Mouse (Mus musculus) liver, embryonic 12.5 days (tissue): ENCODE measurements at regions not wholly inside any gene's neighbourhood (a gene's known extent, or its start where the extent isn't known, plus 50 kb on each side); places are given as distances from the start of the nearest gene placed in this dataset.

Source experiments
- ATAC-seq: fragments of 200-750 bp; cut with Nextera tagmentation; 2 replicates; pipeline ENCODE4 v1.8.0; 2017; ENCODE audit warnings: moderate number of reproducible peaks, mild to moderate bottlenecking, moderate library complexity
- H3K27ac ChIP-seq: fragments of 300-500 bp; sonication (generic); 2 replicates; pipeline ENCODE4 v1.5.1; 2016; ENCODE audit warnings: mild to moderate bottlenecking
- H3K27me3 ChIP-seq: fragments of 300-500 bp; sonication (generic); replicated peaks from 2 replicates; pipeline ENCODE4 v1.6.1; 2016; ENCODE audit warnings: mild to moderate bottlenecking, moderate library complexity
- H3K36me3 ChIP-seq: fragments of 300-500 bp; sonication (generic); 2 replicates; pipeline ENCODE4 v1.6.1; 2016; ENCODE audit warnings: mild to moderate bottlenecking, moderate library complexity
- H3K4me1 ChIP-seq: fragments of 300-500 bp; sonication (generic); 2 replicates; pipeline ENCODE4 v1.6.1; 2016
- H3K4me2 ChIP-seq: fragments of 300-500 bp; sonication (generic); 2 replicates; pipeline ENCODE4 v1.6.1; 2016; ENCODE audit warnings: mild to moderate bottlenecking, moderate library complexity
- H3K4me3 ChIP-seq: fragments of 300-500 bp; sonication (generic); 2 replicates; pipeline ENCODE4 v1.5.1; 2016; ENCODE audit warnings: mild to moderate bottlenecking, moderate library complexity
- H3K9ac ChIP-seq: fragments of 300-500 bp; sonication (generic); 2 replicates; pipeline ENCODE4 v1.6.1; 2016; ENCODE audit warnings: mild to moderate bottlenecking, moderate library complexity
- H3K9me3 ChIP-seq: fragments of 300-500 bp; sonication (generic); replicated peaks from 2 replicates; pipeline ENCODE4 v1.6.1; 2016; ENCODE audit warnings: mild to moderate bottlenecking, moderate library complexity
- WGBS: fragments of 180-500 bp; shearing (Covaris S2); methylation state at CpG from one replicate; pipeline ENCODE4 v1.1.7; 2016; ENCODE audit not compliant: insufficient replicate concordance; 5-methylcytosine and 5-hydroxymethylcytosine counted together

GRCm38 (mm10) chr11:86881710-86882109 is 74.2 kb upstream of the Dhx40 start:
- Histone ChIP-seq H3K27ac (no peak overlapping the region), H3K27me3 (no peaks in the 10 kb centered on the region), H3K9ac (no peak overlapping the region), H3K4me2 (no peak overlapping the region), H3K4me3 (no peak overlapping the region), H3K9me3 (no peaks in the 10 kb centered on the region), H3K36me3 (no peaks in the 10 kb centered on the region), H3K4me1 (peaks cover 3% of the 10 kb centered on the region; the same call in 1 of the 2 replicates)
- no peak for ATAC-seq

GRCm38 (mm10) chr11:86879356-86879905 is 71.9 kb upstream of the Dhx40 start:
- Histone ChIP-seq H3K9ac (no peak overlapping the region), H3K9me3 (no peaks in the 10 kb centered on the region), H3K27me3 (no peaks in the 10 kb centered on the region), H3K27ac (no peak overlapping the region), H3K36me3 (no peaks in the 10 kb centered on the region), H3K4me2 (no peak overlapping the region), H3K4me3 (no peak overlapping the region), H3K4me1 (peaks cover 6% of the 10 kb centered on the region; the same call in 1 of the 2 replicates)
- ATAC-seq: no peak
- WGBS: 59% methylated on average over 6 of the region's 6 CpGs

DNA sequence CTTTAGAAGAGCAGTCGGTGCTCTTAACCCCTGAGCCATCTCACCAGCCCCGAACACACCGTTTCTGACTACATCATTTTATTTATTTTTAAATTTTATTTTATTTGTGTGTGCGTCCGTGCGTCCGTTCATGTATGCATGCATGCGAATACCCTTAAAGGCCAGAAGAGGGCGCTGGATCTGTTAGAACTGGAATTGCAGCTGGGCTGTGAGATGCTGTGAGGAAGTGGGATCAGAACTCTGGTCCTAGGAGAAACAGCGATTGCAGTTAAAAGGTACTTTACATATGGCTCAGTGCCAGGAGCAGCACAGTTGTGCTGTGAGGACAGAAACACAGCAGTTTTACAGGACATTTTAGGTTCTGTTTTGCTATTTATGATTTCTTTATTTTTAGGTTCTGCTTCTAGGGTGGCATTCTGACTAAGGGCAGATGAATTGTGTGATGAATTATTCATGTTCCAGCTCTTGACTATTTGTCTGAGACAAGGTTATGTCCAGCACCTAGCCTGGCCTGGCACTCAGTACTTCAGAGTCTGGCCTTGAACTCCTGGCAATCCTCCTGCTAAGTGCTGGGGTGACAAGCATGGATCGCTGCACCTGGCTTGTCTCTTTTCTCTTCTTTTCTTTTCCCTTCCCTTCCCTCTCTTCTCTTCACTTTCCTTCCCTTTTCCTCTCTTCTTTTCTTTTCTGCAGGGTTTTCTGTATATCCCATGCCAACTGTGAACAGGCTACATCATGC is 71.0 kb upstream of the Dhx40 start:
- ATAC-seq: no peak
- Histone ChIP-seq H3K4me2 (no peak overlapping the region), H3K27ac (no peak overlapping the region), H3K9me3 (no peaks in the 10 kb centered on the region), H3K9ac (no peak overlapping the region), H3K4me3 (no peak overlapping the region), H3K4me1 (peaks cover 6% of the 10 kb centered on the region), H3K27me3 (no peaks in the 10 kb centered on the region), H3K36me3 (no peaks in the 10 kb centered on the region)
- WGBS: 75% methylated on average over 11 of the region's 11 CpGs

DNA sequence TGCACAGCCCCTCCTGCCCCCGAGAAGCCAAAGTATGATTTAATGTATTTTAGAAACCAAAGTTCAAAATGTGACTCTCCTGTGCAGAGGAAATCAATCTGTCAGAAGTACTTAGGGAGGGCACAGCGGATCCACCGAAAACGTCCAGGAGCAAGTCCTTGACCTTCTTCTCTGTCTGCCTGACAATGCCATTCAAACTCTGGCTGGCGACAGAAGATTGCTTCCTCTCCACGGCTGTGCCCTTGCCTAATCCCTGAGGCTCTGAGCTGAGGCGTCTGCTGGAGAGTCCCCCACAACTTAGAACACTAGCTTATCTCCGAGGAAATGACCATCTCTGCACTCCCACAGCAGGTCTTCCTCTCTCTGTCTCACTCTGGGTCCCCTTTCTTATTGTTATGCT is 69.0 kb upstream of the Dhx40 start:
- no peak for ATAC-seq
- Histone ChIP-seq H3K27me3 (no peaks in the 10 kb centered on the region), H3K9ac (no peak overlapping the region), H3K36me3 (no peaks in the 10 kb centered on the region), H3K4me1 (peaks cover 26% of the 10 kb centered on the region), H3K27ac (no peak overlapping the region), H3K4me3 (no peak overlapping the region), H3K4me2 (no peak overlapping the region), H3K9me3 (no peaks in the 10 kb centered on the region)
- 27% methylated on average over 8 of the region's 8 CpGs for WGBS

DNA sequence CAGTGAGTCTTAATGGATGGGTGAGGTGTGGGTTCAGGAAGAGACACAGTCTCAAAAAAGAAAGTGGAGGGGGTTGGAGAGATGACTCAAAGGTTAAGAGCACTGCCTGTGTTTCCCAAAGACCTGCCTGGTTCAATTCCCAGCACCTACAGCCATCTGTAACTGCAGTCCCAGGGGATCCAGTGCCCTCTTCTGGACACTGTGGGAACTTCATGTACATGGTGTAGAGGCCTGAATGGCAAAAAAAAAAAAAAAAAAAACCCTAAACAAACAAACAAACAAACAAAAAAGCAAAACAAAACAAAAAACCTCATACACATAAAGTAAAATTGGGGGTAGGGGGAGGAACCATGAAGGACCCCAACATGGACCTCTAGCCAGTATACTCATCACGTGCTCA is 68.2 kb upstream of the Dhx40 start:
- WGBS: 67% methylated on average over 1 of the region's 1 CpGs
- H3K27ac ChIP-seq: no peak overlapping the region
- no peak for ATAC-seq
- H3K4me1 ChIP-seq: peaks cover 31% of the 10 kb centered on the region
- no peaks in the 10 kb centered on the region for H3K9me3 ChIP-seq
- no peak overlapping the region for H3K4me2 ChIP-seq
- no peaks in the 10 kb centered on the region for H3K36me3 ChIP-seq
- H3K27me3 ChIP-seq: no peaks in the 10 kb centered on the region
- no peak overlapping the region for H3K4me3 ChIP-seq
- H3K9ac ChIP-seq: no peak overlapping the region

DNA sequence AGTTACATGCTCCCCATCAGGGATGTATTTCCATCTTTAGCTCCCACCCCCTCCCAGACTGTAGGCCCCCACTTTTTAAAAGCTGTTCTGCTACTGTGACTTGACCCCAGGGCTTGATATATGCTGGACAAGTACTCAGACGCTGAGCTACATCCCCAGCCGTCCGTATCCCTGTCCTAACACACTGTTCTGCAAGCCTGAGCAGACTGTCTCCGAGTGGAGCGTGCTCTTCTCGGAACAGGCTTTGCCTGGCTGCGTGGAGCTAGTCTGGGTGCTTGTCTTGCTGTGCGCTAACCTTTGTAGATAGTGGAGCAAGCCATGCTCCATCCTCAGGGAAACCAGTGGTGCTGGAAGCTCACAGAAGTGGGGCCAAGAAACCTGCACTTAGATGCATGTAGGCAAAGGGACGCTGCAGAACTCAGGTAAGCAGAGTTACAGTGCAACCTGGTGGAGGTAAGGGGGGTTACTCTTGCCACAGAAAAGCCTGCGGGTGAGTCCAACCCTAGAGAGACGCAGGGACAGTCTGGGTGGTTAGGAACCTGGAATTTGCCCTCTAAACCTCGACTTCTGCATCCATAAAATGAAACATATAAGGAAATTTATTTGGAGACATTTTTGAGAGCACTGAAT is 67.2 kb upstream of the Dhx40 start:
- Histone ChIP-seq H3K9ac (no peak overlapping the region), H3K9me3 (no peaks in the 10 kb centered on the region), H3K4me1 (peaks cover 31% of the 10 kb centered on the region), H3K27ac (no peak overlapping the region), H3K4me3 (no peak overlapping the region), H3K36me3 (no peaks in the 10 kb centered on the region), H3K4me2 (no peak overlapping the region), H3K27me3 (no peaks in the 10 kb centered on the region)
- ATAC-seq: no peak
- 66% methylated on average over 12 of the region's 12 CpGs for WGBS

- no peaks in the 10 kb centered on the region for H3K9me3 ChIP-seq
- no peak overlapping the region for H3K9ac ChIP-seq
- H3K4me1 ChIP-seq: peaks cover 31% of the 10 kb centered on the region
- H3K4me3 ChIP-seq: no peak overlapping the region
- no peak overlapping the region for H3K4me2 ChIP-seq
- no peak overlapping the region for H3K27ac ChIP-seq
- ATAC-seq: no peak
- WGBS: 69% methylated on average over 1 of the region's 1 CpGs
- H3K36me3 ChIP-seq: no peaks in the 10 kb centered on the region
- no peaks in the 10 kb centered on the region for H3K27me3 ChIP-seq
These were observed 65.8 kb upstream of the Dhx40 start for GRCm38 (mm10) chr11:86873406-86873700.

DNA sequence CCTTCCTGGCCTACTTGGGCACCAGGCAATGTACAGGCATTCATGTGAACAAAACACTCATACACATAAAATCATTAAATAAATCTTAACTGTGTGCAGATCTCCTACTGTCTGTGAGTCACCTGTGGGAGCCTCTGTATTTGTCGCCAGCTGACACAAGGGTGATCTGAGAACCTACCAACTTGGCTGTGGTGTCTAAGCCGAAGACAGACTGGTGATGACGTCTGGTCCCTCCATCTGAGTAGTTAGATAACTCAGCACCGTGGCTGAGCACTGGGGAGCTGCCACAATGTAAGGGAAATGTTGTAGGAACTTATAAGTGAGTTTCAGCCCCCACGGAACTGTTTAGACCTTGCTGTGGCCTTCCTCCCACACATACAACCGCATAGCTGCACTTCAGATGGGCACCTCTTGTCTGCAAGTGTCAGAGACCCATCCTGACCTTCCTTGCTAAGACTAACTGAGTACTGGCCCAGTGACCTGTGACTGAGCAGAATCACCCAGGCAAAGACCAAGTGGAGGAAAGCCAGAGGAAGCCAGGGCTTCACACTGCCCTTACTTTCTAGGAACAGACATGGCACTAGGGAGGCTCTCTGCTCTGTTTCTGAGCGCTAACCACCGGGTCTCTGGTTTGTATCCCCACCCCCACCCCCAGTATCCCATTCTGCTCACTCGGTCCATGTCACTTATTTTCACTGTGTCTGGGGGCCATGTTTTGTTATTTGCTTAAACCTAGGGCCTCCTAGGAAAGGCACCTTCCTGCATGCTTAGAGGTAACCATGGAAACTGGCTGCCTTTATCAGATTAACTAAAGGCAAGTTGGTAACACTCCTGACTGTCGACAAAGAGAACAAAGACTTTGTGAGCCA is 65.2 kb upstream of the Dhx40 start:
- WGBS: 38% methylated on average over 10 of the region's 10 CpGs
- no peak overlapping the region; the same call in 1 of the 2 replicates for H3K27ac ChIP-seq
- no peak for ATAC-seq

GRCm38 (mm10) chr11:86871782-86872181 is 64.2 kb upstream of the Dhx40 start:
- H3K27me3 ChIP-seq: no peaks in the 10 kb centered on the region
- 7% methylated on average over 4 of the region's 4 CpGs for WGBS
- no peaks in the 10 kb centered on the region for H3K9me3 ChIP-seq
- no peak overlapping the region for H3K4me3 ChIP-seq
- no peak overlapping the region for H3K9ac ChIP-seq
- no peak overlapping the region for H3K4me2 ChIP-seq
- ATAC-seq: no peak
- peaks cover 29% of the 10 kb centered on the region for H3K4me1 ChIP-seq
- H3K27ac ChIP-seq: 0 out of 2 replicates have a peak overlapping the region, but pooled peaks have one; percentile 37
- no peaks in the 10 kb centered on the region for H3K36me3 ChIP-seq

More for the DNA sequence above, 65.2 kb upstream of the Dhx40 start:
- no peaks in the 10 kb centered on the region for H3K27me3 ChIP-seq
- no peaks in the 10 kb centered on the region for H3K36me3 ChIP-seq
- H3K4me3 ChIP-seq: no peak overlapping the region
- no peak overlapping the region for H3K9ac ChIP-seq
- H3K4me2 ChIP-seq: no peak overlapping the region
- H3K9me3 ChIP-seq: no peaks in the 10 kb centered on the region
- H3K4me1 ChIP-seq: peaks cover 31% of the 10 kb centered on the region

- H3K4me2 ChIP-seq: no peak overlapping the region
- H3K27ac ChIP-seq: peak overlapping the region; percentile 16; the same call in 1 of the 2 replicates
- H3K9ac ChIP-seq: no peak overlapping the region
- no peak for ATAC-seq
- no peaks in the 10 kb centered on the region for H3K27me3 ChIP-seq
- 67% methylated on average over 9 of the region's 9 CpGs for WGBS
- peaks cover 25% of the 10 kb centered on the region for H3K4me1 ChIP-seq
- no peak overlapping the region for H3K4me3 ChIP-seq
- no peaks in the 10 kb centered on the region for H3K36me3 ChIP-seq
- H3K9me3 ChIP-seq: no peaks in the 10 kb centered on the region
These were observed 63.1 kb upstream of the Dhx40 start for GRCm38 (mm10) chr11:86870486-86871165.

DNA sequence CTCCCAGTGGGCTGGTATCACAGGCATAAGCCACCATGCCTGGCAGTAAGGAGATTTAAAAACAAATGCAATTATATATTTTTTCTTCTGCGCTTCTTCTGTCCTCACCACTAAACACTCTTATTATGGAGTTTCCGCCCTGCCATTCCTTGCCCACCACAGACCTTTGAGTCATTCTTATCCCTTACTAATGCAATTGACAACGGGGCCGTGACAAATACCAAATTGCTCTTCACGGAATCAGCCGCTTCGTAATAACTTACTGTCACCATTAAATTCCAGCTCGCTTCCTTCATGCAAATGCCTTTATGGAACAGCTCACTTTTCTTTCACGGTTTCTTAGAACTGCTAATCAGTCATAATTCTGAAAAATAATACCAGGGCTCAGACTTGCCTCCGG is 59.4 kb upstream of the Dhx40 start:
- Histone ChIP-seq H3K4me2 (no peak overlapping the region), H3K27ac (no peak overlapping the region), H3K9me3 (no peaks in the 10 kb centered on the region), H3K4me3 (no peak overlapping the region), H3K27me3 (no peaks in the 10 kb centered on the region), H3K9ac (no peak overlapping the region), H3K4me1 (peaks cover 9% of the 10 kb centered on the region), H3K36me3 (no peaks in the 10 kb centered on the region)
- ATAC-seq: no peak
- 80% methylated on average over 10 of the region's 10 CpGs for WGBS
